Mouse (Mus musculus) heart, postnatal 14 days (tissue): ENCODE measurements around the gene Lrg1. TPM values are rescaled to one million over a fixed set of nuclear protein-coding genes. Genes with fewer than 3 reads are reported as not detected.
"Not testable (repeated sequence)": the region's sequence is repeated elsewhere in the genome, so short reads cannot be mapped to it uniquely, and the experiment has no call there.

Experiments used
- DNase-seq, 2 experiments: peaks; one replicate each; pipeline ENCODE4 v3.0.0; 2021 to 2022
- intact Hi-C: fragments of 180-260 bp; cut with DNase I; formaldehyde crosslinking; loops from one replicate; pipeline ENCODE4 v1.15.1; 2025
- total RNA-seq, 2 experiments: library from RNA; stranded (reverse); gene quantifications; 2 replicates each; pipeline ENCODE4 v1.2.3; 2021

The Lrg1 gene
- total RNA-seq, 2 experiments from 2014 or later, result 36.7 to 45.8 TPM

GRCm38 (mm10) chr17:56111021-56111420 lies 10.8 kb downstream of the Lrg1 start:
- intact Hi-C loops, result no loop called here
- DNase-seq, result peak in 1 of 2 experiments; percentile 6

DNA sequence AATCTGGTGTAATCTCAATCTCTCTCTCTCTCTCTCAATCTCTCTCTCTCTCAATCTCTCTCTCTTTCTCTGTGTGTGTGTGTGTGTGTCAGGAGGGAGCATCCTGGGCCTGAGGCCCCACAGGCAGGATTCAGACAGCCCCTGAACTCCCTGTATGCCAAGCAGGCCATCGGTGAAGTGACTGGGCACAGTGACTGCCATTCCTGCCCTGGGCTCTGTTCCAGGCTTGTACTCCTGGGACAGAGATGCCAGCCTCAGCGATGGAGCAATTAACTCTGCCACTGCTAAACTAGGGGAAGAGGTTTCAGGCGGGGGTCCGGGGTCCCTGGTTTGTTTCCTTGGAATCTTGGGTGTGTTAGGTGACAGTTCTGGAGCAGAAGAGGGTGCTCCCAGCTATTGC lies 11.2 kb downstream of the Lrg1 start:
- peak; percentile 62 to 77 for DNase-seq
- intact Hi-C loops, result no loop called here

- intact Hi-C loops, result no loop called here
- DNase-seq, result peak; percentile 70 to 74
These were observed 12.4 kb downstream of the Lrg1 start, which contains the start of gene Plin4 for GRCm38 (mm10) chr17:56109219-56110051. TSS of gene Plin4 (minus strand) at chr17:56109803.

DNA sequence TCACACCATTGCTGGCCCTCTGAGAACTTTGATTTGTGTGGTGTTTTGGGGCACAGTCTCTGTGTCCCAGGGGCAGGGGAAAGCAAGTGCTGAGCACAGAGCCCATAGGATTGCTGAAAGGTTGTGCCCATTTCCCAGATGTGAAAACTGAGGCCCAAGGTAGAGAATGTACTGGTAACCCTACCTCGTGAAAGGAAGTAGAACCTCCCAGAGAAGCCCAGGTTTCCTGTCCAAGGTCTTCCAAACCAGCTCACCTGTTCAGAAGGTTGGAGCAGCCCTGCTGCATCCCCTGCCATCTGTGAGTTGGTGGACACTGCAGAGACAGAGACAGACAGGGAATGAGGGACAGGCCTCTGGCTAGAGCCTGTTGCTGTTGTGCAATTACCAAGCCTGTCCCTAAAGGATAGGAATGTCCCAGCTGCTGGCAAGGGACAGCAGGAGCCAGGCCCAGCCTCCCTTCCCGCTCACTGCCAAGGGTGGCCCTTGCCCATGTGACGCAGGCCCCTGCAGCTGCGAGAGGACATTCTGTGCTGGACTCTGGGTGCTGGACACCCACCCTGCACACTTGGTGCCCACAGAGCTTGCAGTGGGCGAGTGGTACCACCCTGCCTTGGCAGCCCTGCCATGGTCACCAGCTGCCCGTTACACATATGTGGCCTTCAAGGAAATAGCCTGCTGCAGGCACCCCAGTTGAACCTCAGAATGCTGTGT lies 13.3 kb downstream of the Lrg1 start:
- intact Hi-C loops, result no loop called here
- DNase-seq, result peak; percentile 84 to 85

DNA sequence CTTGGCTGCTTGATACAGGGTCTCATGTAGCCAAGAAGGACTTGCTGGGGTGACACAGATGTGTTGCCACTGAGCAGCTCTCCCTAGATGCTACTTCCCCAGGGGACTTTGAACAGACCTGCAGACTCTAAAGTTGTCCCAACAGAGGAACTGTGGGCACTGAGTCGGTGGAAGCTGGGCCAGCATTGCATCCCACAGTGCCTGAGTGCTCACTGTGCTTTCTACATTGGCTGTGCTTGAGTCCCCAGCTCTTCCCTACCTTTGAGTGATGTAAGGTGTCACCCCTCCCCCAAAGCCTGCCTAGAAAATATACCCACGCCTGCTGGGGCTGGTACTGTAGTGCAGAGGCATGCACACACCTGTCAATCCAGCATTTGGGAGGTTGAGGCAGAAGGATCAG lies 14.1 kb downstream of the Lrg1 start:
- DNase-seq, result peak in 1 of 2 experiments; percentile 4

DNA sequence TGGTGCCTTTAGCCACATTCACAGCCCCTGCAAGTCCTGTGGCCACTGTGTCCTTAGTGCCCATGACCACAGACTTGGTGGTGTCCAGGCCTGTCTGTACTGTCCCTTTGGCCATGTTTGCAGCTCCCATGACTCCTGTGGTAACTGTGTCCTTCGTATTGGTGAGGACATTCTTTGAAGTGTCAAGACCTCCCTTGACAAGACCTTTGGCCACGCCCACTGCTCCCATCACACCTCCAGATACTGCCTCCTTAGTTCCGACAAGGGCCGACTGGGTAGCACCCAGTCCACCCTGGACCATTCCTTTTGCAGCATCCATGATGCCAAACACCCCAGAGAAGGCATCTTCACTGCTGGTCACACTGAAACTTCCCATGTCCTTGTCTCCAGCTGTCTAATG lies 14.8 kb downstream of the Lrg1 start:
- DNase-seq, result peak in 1 of 2 experiments; percentile 21
- intact Hi-C loops, result no loop called here

More for the DNA sequence above, 14.1 kb downstream of the Lrg1 start:
- intact Hi-C loops, result no loop called here

DNA sequence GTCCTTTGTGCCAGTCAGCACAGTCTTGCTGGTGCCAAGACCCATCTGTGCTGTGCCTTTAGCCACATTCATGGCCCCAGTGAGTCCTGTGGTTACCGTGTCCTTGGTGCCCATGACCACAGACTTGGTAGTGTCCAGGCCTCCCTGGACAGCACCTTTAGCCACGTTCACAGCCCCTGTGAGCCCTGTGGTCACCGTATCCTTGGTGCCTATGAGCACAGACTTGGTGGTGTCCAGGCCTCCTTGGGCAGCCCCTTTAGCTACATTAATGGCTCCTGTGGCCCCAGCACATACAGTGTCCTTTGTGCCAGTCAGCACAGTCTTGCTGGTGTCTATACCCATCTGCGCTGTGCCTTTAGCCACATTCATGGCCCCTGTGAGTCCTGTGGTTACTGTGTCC lies 15.4 kb downstream of the Lrg1 start:
- DNase-seq, intact Hi-C loops: not testable (repeated sequence)

GRCm38 (mm10) chr17:56104821-56105220 lies 17.0 kb downstream of the Lrg1 start:
- intact Hi-C loops, result not testable (repeated sequence)
- peak in 1 of 2 experiments; percentile 22 for DNase-seq

DNA sequence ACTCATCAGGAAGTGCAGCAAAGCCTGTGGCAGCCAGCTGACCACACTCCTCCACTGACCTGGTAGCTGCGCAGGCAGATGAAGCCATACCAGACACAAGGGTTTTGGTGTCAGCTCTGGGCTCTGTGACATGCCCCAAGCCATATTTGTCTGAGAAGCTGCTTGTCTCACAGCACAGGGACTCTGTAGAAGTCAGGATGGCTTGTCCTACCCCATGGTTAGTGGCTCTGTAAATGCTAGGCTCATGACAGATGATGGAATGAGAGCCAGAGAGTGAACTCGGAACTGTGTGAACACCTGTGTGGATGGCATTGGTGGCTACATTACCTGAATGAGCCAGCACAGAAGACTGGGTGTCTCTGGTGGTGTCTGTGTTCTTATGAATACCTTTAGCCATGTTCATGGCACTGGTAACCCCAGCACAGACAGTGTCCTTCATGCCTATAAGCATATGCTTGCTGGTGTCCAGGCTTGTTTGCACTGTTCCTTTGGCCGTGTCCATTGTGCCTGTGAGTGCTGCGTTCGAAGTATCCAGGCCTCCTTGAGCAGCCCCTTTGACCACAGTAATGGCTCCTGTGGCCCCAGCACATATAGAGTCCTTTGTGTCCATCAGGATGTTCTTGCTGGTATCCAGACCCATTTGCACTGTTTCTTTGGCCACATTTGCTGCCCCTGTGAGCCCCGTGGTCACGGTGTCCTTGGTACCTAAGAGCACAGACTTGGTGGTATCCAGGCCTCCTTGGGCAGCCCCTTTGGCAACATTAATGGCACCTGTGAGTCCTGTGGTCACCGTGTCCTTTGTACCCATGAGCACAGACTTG lies 18.1 kb downstream of the Lrg1 start:
- no peak for DNase-seq
- intact Hi-C loops, result no loop called here

DNA sequence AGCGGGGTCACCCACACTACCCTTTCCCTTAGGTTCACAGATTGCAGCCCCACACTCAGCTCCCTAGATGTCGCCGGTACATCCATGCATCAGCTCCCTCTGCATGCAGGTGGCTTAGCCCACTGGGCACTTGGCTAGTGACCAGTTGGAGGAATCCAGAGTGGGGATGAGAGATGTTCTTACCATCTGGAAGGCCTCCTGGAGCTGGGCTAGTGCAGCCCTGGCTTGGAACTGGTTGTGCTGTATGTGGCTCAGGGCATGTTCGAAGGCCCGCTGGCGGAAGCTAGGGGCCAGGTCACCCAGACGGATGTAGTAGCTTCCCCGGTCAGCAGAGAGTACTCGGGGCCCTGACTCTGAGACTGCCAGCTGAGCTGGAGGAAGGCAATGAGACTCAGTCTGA lies 18.9 kb downstream of the Lrg1 start:
- DNase-seq, result no peak
- intact Hi-C loops, result no loop called here

DNA sequence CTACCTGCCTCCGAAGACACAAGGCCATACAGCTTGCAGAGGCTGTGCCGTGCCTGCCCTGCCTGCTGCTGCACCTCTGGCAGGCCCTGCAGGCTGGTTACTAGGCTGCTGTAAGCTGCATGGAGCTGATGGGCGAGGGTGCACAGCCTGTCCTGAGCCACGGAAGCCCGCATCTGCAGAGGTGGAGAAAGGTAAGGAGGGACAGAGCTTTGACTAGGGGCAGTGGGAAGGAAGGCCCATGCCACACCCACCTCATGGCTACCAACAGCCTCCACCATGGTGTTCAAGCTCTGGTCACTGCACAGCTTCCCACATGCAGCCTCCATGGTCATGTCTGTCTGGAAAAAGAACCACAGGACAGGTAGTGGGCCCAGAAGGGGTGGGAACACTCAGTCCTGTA lies 19.6 kb downstream of the Lrg1 start:
- intact Hi-C loops, result no loop called here
- peak in 1 of 2 experiments; percentile 12 for DNase-seq

DNA sequence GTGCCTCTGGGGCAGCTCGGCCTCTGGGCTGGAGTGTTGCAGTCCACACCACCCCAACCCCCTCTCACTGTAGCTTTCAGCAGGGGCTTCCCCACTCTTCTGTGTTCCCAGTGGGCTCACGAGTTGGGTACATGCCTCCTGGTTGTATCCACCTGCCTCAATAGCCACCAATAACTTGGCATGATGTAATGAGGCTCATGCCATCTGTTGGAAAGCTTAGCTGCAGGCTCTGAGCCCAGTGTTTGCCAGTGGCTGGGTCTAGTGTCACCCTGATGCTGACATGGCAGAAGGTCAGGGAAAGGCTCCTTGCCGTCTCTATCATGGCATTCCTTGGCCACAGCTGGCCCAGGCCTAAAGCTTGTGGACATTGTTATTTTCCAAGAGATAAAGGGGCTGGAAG lies 21.0 kb downstream of the Lrg1 start:
- DNase-seq, result no peak
- intact Hi-C loops, result no loop called here

DNA sequence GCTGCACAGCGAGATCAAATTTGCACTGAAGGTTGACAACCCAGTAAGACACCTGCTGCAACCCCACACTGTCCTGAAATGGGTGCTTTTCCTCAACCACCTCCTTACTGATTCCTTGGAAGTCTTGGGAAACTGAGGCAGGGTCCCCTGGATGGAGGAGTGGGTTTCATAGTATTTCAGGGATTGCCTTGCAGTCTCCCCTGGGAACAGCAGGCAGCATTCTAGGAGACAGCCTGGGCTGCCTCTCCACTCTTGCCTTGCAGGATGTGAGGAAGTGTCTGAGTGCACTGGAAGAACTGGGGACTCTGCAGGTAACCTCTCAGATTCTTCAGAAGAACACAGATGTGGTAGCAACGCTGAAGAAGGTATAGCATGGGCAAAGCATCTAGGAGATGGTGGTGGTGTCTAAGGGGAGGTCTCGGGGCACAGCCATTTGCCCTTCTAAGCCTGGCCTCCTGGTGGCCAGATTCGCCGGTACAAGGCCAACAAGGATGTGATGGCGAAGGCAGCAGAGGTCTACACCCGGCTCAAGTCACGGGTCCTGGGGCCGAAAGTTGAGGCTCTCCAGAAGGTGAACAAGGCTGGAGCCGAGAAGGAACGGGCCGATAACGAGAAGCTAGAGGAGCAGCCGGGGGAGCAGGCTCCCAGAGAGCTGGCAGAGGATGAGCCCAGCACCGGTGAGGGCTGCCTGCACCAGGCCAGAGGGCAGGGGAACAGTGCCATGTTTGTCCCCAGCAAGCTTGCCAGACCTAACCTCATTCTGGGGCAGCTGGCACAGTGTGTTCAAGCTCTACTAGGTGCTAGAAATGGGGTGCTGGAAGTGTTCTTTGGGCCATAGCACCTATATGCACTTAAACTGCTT lies 22.9 kb downstream of the Lrg1 start:
- DNase-seq, result peak in 1 of 2 experiments; percentile 45
- intact Hi-C loops, result no loop called here

DNA sequence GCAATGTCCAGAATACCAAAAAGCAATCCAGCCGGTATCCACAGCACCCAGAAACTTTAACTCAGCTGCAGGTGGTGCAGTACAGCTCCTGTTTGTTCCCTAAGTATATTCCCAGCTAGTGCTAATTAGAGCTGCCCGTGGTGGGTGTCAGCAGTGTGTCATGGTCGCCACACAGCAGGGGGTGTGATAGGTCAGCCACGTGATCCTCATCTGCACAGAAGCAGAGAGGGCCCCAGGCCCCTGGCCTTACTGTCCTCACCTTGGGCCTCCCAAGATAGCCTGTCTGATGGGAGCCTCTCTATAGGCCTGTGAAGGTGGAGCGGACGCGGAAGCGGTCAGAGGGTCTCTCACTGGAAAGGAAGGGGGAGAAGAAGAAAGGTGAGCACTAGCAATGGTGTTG lies 23.6 kb downstream of the Lrg1 start:
- no peak for DNase-seq
- intact Hi-C loops, result no loop called here

GRCm38 (mm10) chr17:56096883-56097282 lies 24.9 kb downstream of the Lrg1 start:
- no peak for DNase-seq
- intact Hi-C loops, result no loop called here

GRCm38 (mm10) chr17:56092794-56093193 lies 29.0 kb downstream of the Lrg1 start:
- intact Hi-C loops, result no loop called here
- no peak for DNase-seq

DNA sequence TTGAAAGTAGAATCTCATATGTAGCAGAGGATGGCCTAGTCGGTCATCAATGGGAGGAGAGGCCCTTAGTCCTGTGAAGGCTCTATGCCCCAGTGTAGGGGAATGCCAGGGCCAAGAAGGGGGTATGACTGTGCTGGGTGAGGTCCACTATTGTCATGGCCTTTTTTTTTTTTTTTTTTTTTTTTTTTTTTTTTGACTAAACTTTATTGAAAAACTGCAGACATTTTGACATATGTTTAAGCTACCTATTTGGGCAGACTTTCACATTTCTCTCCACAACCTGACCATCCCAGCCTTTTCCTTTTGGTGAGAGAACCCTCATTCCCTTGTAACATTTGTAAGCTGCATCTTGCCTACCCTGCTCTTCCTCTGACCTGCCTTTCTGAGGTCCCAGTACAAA lies 29.5 kb downstream of the Lrg1 start:
- intact Hi-C loops, result no loop called here
- DNase-seq, result no peak

GRCm38 (mm10) chr17:56080781-56081585 lies 40.8 kb downstream of the Lrg1 start:
- peak in 1 of 2 experiments; percentile 38 for DNase-seq
- intact Hi-C loops, result no loop called here

DNA sequence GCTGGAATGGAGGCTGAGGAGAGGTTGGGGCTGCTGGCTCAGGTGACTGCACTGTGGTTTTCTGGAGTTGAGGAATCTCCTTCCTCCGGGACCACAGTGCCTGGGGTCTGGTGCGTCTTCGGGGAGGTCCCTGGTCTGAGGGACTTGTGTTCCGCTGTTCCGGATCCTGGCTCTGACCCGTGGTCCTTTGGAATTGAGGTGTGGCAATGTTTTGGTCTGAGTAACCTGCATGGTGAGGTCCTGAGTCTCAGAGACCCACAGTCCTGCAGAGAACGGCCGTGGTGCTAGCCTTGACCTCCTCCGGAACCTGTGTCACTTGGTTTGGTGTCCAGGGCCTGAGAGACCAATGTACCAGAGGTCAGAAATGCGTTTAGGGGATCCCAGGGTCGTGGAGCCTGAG lies 41.9 kb downstream of the Lrg1 start:
- intact Hi-C loops, result no loop called here
- no peak for DNase-seq
